Mouse (Mus musculus) ES-E14 (cell line): Measurements from ENCODE around the gene Hunk. TPM values are rescaled to one million over a fixed set of nuclear protein-coding genes. Genes with fewer than 3 reads are reported as not detected.

ENCODE experiments used
- DNase-seq: peaks from one replicate; pipeline ENCODE4 v3.0.0-alpha.2; 2013; ENCODE audit warnings: low read depth, low spot score
- H3K27ac ChIP-seq: 2 replicates; pipeline ENCODE4 v1.5.1; 2012; ENCODE audit warnings: low read depth, mild to moderate bottlenecking, low read length, moderate library complexity, mixed read lengths; ENCODE audit not compliant: poor library complexity, insufficient read depth, severe bottlenecking
- H3K36me3 ChIP-seq: 2 replicates; pipeline ENCODE4 v1.6.1; 2012; ENCODE audit warnings: mild to moderate bottlenecking, low read length, moderate library complexity, mixed read lengths; ENCODE audit not compliant: control insufficient read depth, poor library complexity, insufficient read depth, severe bottlenecking
- H3K4me1 ChIP-seq, 2 experiments: fragments of 150-350 bp in 1 of 2; sonication (generic) in 1 of 2; 2 replicates each; pipeline ENCODE4 v1.6.1; 2012; ENCODE audit warnings: low read length in 2 of 2, mild to moderate bottlenecking in 1 of 2, mixed read lengths in 1 of 2; ENCODE audit not compliant: control insufficient read depth in 2 of 2, insufficient read depth in 2 of 2, poor library complexity in 1 of 2
- H3K4me3 ChIP-seq, 2 experiments: fragments of 150-350 bp in 1 of 2; sonication (generic) in 1 of 2; 2 replicates each; pipeline ENCODE4 v1.5.1; 2012; ENCODE audit warnings: low read length in 2 of 2, low read depth in 1 of 2, mild to moderate bottlenecking in 1 of 2, mixed read lengths in 1 of 2; ENCODE audit not compliant: insufficient read depth in 1 of 2, poor library complexity in 1 of 2, severe bottlenecking in 1 of 2
- H3K9ac ChIP-seq: 2 replicates; pipeline ENCODE4 v1.6.1; 2012; ENCODE audit warnings: low read depth, mild to moderate bottlenecking, low read length, mixed read lengths; ENCODE audit not compliant: poor library complexity, insufficient read depth, severe bottlenecking
- H3K9me3 ChIP-seq: fragments of 150-350 bp; sonication (generic); 2 replicates; pipeline ENCODE4 v1.6.1; 2012; ENCODE audit warnings: low read depth, mild to moderate bottlenecking, low read length; ENCODE audit not compliant: control insufficient read depth, insufficient read depth
- CHD2 ChIP-seq: IDR thresholded peaks from 2 replicates; pipeline ENCODE4 v1.6.1; 2014; ENCODE audit warnings: mild to moderate bottlenecking, low read depth, low read length, inconsistent platforms
- HCFC1 ChIP-seq: IDR thresholded peaks from 2 replicates; pipeline ENCODE4 v1.6.1; 2012; ENCODE audit warnings: low read length, inconsistent platforms, borderline replicate concordance; ENCODE audit not compliant: insufficient read depth
- MAFK ChIP-seq: IDR thresholded peaks from 2 replicates; pipeline ENCODE4 v1.6.1; 2014; ENCODE audit warnings: mild to moderate bottlenecking, low read depth, low read length, inconsistent platforms; ENCODE audit not compliant: insufficient read depth
- ZC3H11A ChIP-seq: IDR thresholded peaks from 2 replicates; pipeline ENCODE4 v1.6.1; 2012; ENCODE audit warnings: low read depth, mild to moderate bottlenecking, inconsistent platforms, low read length, borderline replicate concordance
- ZNF384 ChIP-seq: IDR thresholded peaks from 2 replicates; pipeline ENCODE4 v1.6.1; 2012; ENCODE audit warnings: low read depth, low read length, inconsistent platforms
- in situ Hi-C, 2 experiments: fragments of 600-800 bp; cut with MboI; formaldehyde crosslinking; loops; one replicate each; pipeline ENCODE4 v1.15.1; 2025; ENCODE audit warnings: low sequenced_read_pairs in 2 of 2, inconsistent platforms in 1 of 2; ENCODE audit not compliant: unreplicated experiment in 2 of 2
- total RNA-seq: library from RNA; depleted of rRNA; stranded (reverse); fragments of 300-350 nt; gene quantifications from 2 replicates; pipeline ENCODE4 v1.2.3, GENCODE M21; 2012

The Hunk gene
- total RNA-seq, 1 experiment, result 9.2 TPM

DNA sequence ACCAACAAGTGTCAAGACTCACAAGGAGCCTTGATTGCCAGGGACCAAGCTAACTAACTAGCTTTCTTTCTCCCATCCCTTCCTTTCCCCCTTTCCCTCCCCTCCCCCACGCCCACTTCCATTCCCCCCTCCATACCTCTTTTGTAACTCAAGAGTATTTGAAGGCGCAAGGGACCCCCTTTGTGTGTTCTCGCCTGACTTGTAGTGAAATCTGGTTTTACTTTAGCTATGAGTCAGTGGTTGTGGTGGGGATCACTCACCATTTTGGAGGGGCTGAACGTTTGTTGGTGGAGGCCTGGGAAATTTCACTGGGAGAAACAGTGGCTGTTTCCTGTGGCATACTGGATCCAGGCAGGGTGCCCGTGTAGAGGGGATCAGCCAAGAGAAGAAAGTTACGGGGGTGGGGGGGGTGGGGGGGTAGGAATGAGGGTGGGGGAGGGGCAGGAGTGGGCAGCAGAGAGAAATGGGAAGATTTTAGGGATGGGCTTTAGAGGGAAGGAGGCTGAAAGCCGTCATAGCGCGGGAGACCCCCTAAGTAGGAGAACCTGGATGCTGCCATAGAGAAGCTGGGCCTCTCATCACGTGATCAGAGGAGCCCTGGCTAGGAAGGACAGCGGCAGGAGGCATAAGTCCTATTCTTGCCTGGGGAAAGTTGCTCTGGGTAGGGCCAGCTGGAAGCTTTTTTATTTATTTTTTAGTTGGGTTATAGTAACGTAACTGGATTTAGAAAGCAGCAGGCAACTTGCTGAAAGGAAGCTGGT lies 15.3 kb downstream of the Hunk start:
- Histone ChIP-seq H3K27ac (peak overlapping the region; percentile 99), H3K9ac (peak overlapping the region; percentile 57), H3K36me3 (no peaks in the 10 kb centered on the region), H3K4me1 (peaks cover 4 to 13% of the 10 kb centered on the region in 2 experiments), H3K9me3 (no peaks in the 10 kb centered on the region), H3K4me3 (peak overlapping the region; percentile 1 to 27; a peak in 2 of 4 replicates)
- in situ Hi-C loops, result no loop called here
- DNase-seq, result no peak
- TF ChIP-seq MAFK, result no peak
- TF ChIP-seq ZNF384, result no peak
- no peak for TF ChIP-seq ZC3H11A
- no peak for TF ChIP-seq HCFC1
- no peak for TF ChIP-seq CHD2

DNA sequence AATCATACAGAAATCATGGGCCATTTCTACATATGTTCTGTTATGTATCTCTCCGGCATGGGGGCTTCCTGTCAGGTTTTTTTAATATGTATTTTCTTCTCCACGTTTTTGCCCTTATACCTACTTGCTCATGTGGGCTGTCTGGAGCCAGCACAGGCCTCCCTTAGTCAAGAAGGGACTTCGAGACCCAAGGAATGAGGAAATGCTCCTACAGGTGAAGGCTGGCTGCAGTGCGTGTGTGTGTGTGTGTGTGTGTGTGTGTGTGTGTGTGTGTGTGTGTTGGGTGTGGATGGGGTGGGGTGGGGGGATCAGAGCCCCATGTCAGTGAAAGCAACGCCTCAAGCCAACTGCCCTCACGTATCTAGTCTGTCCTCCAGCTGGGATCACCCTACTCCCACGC lies 16.5 kb downstream of the Hunk start:
- Histone ChIP-seq H3K27ac (peak overlapping the region; percentile 99; the same call in 1 of the 2 replicates), H3K4me3 (no peak overlapping the region), H3K4me1 (peaks cover 4 to 15% of the 10 kb centered on the region in 2 experiments), H3K9me3 (no peaks in the 10 kb centered on the region), H3K36me3 (no peaks in the 10 kb centered on the region), H3K9ac (peak overlapping the region; percentile 59; the same call in 1 of the 2 replicates)
- in situ Hi-C loops, result no loop called here
- no peak for DNase-seq
- TF ChIP-seq MAFK (no peak), HCFC1 (no peak), ZC3H11A (no peak), CHD2 (no peak), ZNF384 (no peak)

DNA sequence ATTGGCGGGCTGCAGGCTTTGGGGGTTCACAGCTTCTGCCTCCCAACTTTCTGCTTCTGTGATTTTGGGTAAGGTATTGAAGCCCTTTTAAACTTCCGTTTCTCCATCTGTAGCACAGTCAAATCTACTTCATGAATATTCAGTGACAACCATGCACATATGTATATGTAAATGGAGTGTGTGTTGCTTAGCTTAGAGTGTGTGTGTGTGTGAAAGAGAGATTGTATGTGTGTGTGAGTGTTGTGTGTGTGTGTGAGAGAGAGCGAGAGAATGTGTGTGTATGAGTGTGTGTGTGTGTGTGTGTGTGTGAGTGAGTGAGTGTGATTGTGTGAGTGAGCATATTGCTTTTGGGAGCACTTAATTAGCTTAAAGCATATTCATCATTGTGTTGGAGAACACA lies 19.4 kb downstream of the Hunk start:
- in situ Hi-C loops, result no loop called here
- H3K4me1 ChIP-seq, result peaks cover 9 to 30% of the 10 kb centered on the region in 2 experiments
- H3K4me3 ChIP-seq, result no peak overlapping the region

DNA sequence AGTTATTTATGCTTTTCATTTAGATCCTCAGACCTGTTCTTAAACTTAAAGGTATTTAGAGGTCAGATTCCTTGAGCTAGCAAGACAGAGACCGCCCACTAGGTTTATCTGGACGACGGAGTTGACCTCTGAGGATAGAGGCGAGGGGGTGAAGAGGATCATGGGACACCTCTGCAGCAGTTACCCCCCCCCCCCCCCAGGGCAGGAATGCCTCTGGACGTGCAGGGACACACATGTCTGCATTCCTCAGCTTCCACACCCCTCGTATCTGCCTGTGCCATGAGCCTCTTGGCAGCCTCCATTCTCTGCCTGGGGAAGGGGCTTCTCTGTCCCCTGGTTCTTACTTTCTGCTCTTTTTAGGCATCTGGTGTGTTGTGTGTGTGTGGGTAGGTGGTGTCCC lies 19.8 kb downstream of the Hunk start:
- Histone ChIP-seq H3K9ac (peak overlapping the region; percentile 9; the same call in 1 of the 2 replicates), H3K4me3 (no peak overlapping the region), H3K36me3 (no peaks in the 10 kb centered on the region; the same call in 1 of the 2 replicates), H3K4me1 (peaks cover 9 to 31% of the 10 kb centered on the region in 2 experiments), H3K27ac (peak overlapping the region; percentile 7; the same call in 1 of the 2 replicates), H3K9me3 (no peaks in the 10 kb centered on the region)
- no peak for TF ChIP-seq CHD2
- TF ChIP-seq ZC3H11A, result no peak
- TF ChIP-seq ZNF384, result no peak
- TF ChIP-seq HCFC1, result no peak
- TF ChIP-seq MAFK, result no peak
- in situ Hi-C loops, result no loop called here
- no peak for DNase-seq

More for the DNA sequence above, 19.4 kb downstream of the Hunk start:
- DNase-seq, result no peak
- Histone ChIP-seq H3K9me3 (no peaks in the 10 kb centered on the region), H3K9ac (no peak overlapping the region), H3K27ac (no peak overlapping the region), H3K36me3 (no peaks in the 10 kb centered on the region; the same call in 1 of the 2 replicates)
- TF ChIP-seq ZC3H11A (no peak), ZNF384 (no peak), CHD2 (no peak), HCFC1 (no peak), MAFK (no peak)
